Mouse (Mus musculus): Measurements from ENCODE around the gene Ptrh1. TPM values are rescaled to one million over a fixed set of nuclear protein-coding genes. Genes with fewer than 3 reads are reported as not detected.
A peak's percentile ranks its signal among the peaks of the same experiment; 100 is the strongest.

The Ptrh1 gene
- total RNA-seq, 1 experiment, result 20.9 TPM

GRCm38 (mm10) chr2:32750199-32750598 lies 25.4 kb upstream of the Ptrh1 start:
- DNase-seq (ENCODE audit: low read depth, low spot score), result no peak
- Histone ChIP-seq H3K27ac (ENCODE audit: insufficient read depth, low read depth, low read length, poor library complexity, severe bottlenecking) (no peak overlapping the region), H3K4me1 (ENCODE audit: control insufficient read depth in 2 of 2, insufficient read depth in 2 of 2, low read length in 2 of 2, poor library complexity in 1 of 2) (peaks cover 2 to 3% of the 10 kb centered on the region in 2 experiments; a peak in 2 of 4 replicates), H3K36me3 (ENCODE audit: control insufficient read depth, insufficient read depth, low read length, poor library complexity, severe bottlenecking) (no peaks in the 10 kb centered on the region; the same call in 1 of the 2 replicates), H3K4me3 (ENCODE audit: insufficient read depth in 1 of 2, low read depth in 1 of 2, low read length in 2 of 2, poor library complexity in 1 of 2, severe bottlenecking in 1 of 2) (no peak overlapping the region), H3K9me3 (ENCODE audit: control insufficient read depth, insufficient read depth, low read depth, low read length) (no peaks in the 10 kb centered on the region), H3K9ac (ENCODE audit: insufficient read depth, low read depth, low read length, poor library complexity, severe bottlenecking) (no peak overlapping the region)
- TF ChIP-seq CHD2 (IDR thresholded peaks at IDR 0.05; ENCODE audit: low read depth, low read length), result no peak
- no peak for TF ChIP-seq ZC3H11A (IDR thresholded peaks at IDR 0.05; ENCODE audit: borderline replicate concordance, low read depth, low read length)
- no peak for TF ChIP-seq HCFC1 (IDR thresholded peaks at IDR 0.05; ENCODE audit: borderline replicate concordance, insufficient read depth, low read length)
- TF ChIP-seq ZNF384 (IDR thresholded peaks at IDR 0.05; ENCODE audit: low read depth, low read length), result no peak
- no peak for TF ChIP-seq MAFK (IDR thresholded peaks at IDR 0.05; ENCODE audit: insufficient read depth, low read depth, low read length)
- in situ Hi-C loops (cut with MboI; ENCODE audit: low sequenced_read_pairs in 2 of 2, unreplicated experiment in 2 of 2), result no loop called here

- no peaks in the 10 kb centered on the region for H3K9me3 ChIP-seq (ENCODE audit: control insufficient read depth, insufficient read depth, low read depth, low read length)
- no peak overlapping the region for H3K9ac ChIP-seq (ENCODE audit: insufficient read depth, low read depth, low read length, poor library complexity, severe bottlenecking)
- in situ Hi-C loops (cut with MboI; ENCODE audit: low sequenced_read_pairs in 2 of 2, unreplicated experiment in 2 of 2), result no loop called here
- H3K36me3 ChIP-seq (ENCODE audit: control insufficient read depth, insufficient read depth, low read length, poor library complexity, severe bottlenecking), result no peaks in the 10 kb centered on the region; the same call in 1 of the 2 replicates
- TF ChIP-seq ZC3H11A (IDR thresholded peaks at IDR 0.05; ENCODE audit: borderline replicate concordance, low read depth, low read length), result no peak
- no peak for TF ChIP-seq CHD2 (IDR thresholded peaks at IDR 0.05; ENCODE audit: low read depth, low read length)
- no peak for TF ChIP-seq ZNF384 (IDR thresholded peaks at IDR 0.05; ENCODE audit: low read depth, low read length)
- no peak for TF ChIP-seq MAFK (IDR thresholded peaks at IDR 0.05; ENCODE audit: insufficient read depth, low read depth, low read length)
- no peak for TF ChIP-seq HCFC1 (IDR thresholded peaks at IDR 0.05; ENCODE audit: borderline replicate concordance, insufficient read depth, low read length)
- peaks cover 2 to 3% of the 10 kb centered on the region in 2 experiments; a peak in 2 of 4 replicates for H3K4me1 ChIP-seq (ENCODE audit: control insufficient read depth in 2 of 2, insufficient read depth in 2 of 2, low read length in 2 of 2, poor library complexity in 1 of 2)
- H3K4me3 ChIP-seq (ENCODE audit: insufficient read depth in 1 of 2, low read depth in 1 of 2, low read length in 2 of 2, poor library complexity in 1 of 2, severe bottlenecking in 1 of 2), result peak overlapping the region; percentile 49 to 50
- no peak overlapping the region for H3K27ac ChIP-seq (ENCODE audit: insufficient read depth, low read depth, low read length, poor library complexity, severe bottlenecking)
- DNase-seq (ENCODE audit: low read depth, low spot score), result peak; percentile 59
Observed at GRCm38 (mm10) chr2:32750887-32751664, 24.5 kb upstream of the Ptrh1 start.

- Histone ChIP-seq H3K9ac (ENCODE audit: insufficient read depth, low read depth, low read length, poor library complexity, severe bottlenecking) (no peak overlapping the region), H3K27ac (ENCODE audit: insufficient read depth, low read depth, low read length, poor library complexity, severe bottlenecking) (no peak overlapping the region), H3K4me3 (ENCODE audit: insufficient read depth in 1 of 2, low read depth in 1 of 2, low read length in 2 of 2, poor library complexity in 1 of 2, severe bottlenecking in 1 of 2) (peak overlapping the region; percentile 49 to 50), H3K4me1 (ENCODE audit: control insufficient read depth in 2 of 2, insufficient read depth in 2 of 2, low read length in 2 of 2, poor library complexity in 1 of 2) (peaks cover 2 to 3% of the 10 kb centered on the region in 2 experiments; a peak in 2 of 4 replicates), H3K36me3 (ENCODE audit: control insufficient read depth, insufficient read depth, low read length, poor library complexity, severe bottlenecking) (no peaks in the 10 kb centered on the region; the same call in 1 of the 2 replicates), H3K9me3 (ENCODE audit: control insufficient read depth, insufficient read depth, low read depth, low read length) (no peaks in the 10 kb centered on the region)
- TF ChIP-seq ZNF384 (IDR thresholded peaks at IDR 0.05; ENCODE audit: low read depth, low read length), result no peak
- no peak for TF ChIP-seq CHD2 (IDR thresholded peaks at IDR 0.05; ENCODE audit: low read depth, low read length)
- TF ChIP-seq HCFC1 (IDR thresholded peaks at IDR 0.05; ENCODE audit: borderline replicate concordance, insufficient read depth, low read length), result no peak
- no peak for TF ChIP-seq ZC3H11A (IDR thresholded peaks at IDR 0.05; ENCODE audit: borderline replicate concordance, low read depth, low read length)
- TF ChIP-seq MAFK (IDR thresholded peaks at IDR 0.05; ENCODE audit: insufficient read depth, low read depth, low read length), result no peak
- DNase-seq (ENCODE audit: low read depth, low spot score), result no peak
- in situ Hi-C loops (cut with MboI; ENCODE audit: low sequenced_read_pairs in 2 of 2, unreplicated experiment in 2 of 2), result no loop called here
Observed at GRCm38 (mm10) chr2:32751665-32752033, 23.9 kb upstream of the Ptrh1 start.

GRCm38 (mm10) chr2:32752181-32752580 lies 23.4 kb upstream of the Ptrh1 start:
- Histone ChIP-seq H3K36me3 (ENCODE audit: control insufficient read depth, insufficient read depth, low read length, poor library complexity, severe bottlenecking) (no peaks in the 10 kb centered on the region; the same call in 1 of the 2 replicates), H3K9me3 (ENCODE audit: control insufficient read depth, insufficient read depth, low read depth, low read length) (no peaks in the 10 kb centered on the region), H3K4me3 (ENCODE audit: insufficient read depth in 1 of 2, low read depth in 1 of 2, low read length in 2 of 2, poor library complexity in 1 of 2, severe bottlenecking in 1 of 2) (no peak overlapping the region), H3K9ac (ENCODE audit: insufficient read depth, low read depth, low read length, poor library complexity, severe bottlenecking) (no peak overlapping the region), H3K4me1 (ENCODE audit: control insufficient read depth in 2 of 2, insufficient read depth in 2 of 2, low read length in 2 of 2, poor library complexity in 1 of 2) (peaks cover 2 to 3% of the 10 kb centered on the region in 2 experiments; a peak in 2 of 4 replicates), H3K27ac (ENCODE audit: insufficient read depth, low read depth, low read length, poor library complexity, severe bottlenecking) (no peak overlapping the region)
- no peak for DNase-seq (ENCODE audit: low read depth, low spot score)
- in situ Hi-C loops (cut with MboI; ENCODE audit: low sequenced_read_pairs in 2 of 2, unreplicated experiment in 2 of 2), result no loop called here
- no peak for TF ChIP-seq ZC3H11A (IDR thresholded peaks at IDR 0.05; ENCODE audit: borderline replicate concordance, low read depth, low read length)
- TF ChIP-seq HCFC1 (IDR thresholded peaks at IDR 0.05; ENCODE audit: borderline replicate concordance, insufficient read depth, low read length), result no peak
- no peak for TF ChIP-seq CHD2 (IDR thresholded peaks at IDR 0.05; ENCODE audit: low read depth, low read length)
- TF ChIP-seq ZNF384 (IDR thresholded peaks at IDR 0.05; ENCODE audit: low read depth, low read length), result no peak
- TF ChIP-seq MAFK (IDR thresholded peaks at IDR 0.05; ENCODE audit: insufficient read depth, low read depth, low read length), result no peak
